ENCODE assay signal across 24 mouse cellular contexts in the genomic region with DNA sequence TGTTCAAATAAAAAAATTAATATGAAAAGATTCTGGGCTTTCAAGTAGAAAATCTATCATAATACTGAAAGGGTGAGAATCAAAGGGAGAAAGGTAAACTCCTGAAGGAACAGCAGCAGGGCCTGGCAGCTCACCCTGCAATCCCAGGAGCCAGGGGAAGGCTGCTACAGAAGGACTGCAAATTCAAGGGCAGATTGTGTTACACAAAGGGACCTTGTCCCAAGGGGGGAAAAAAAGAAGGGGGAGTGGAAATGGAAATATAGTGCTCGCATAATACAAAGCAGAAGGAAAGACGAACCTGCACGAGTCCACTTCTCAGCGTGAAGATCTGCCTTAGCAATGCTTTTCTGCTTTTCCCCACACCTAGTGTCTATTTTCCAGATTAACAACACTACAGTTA. TPM values are rescaled to one million over a fixed set of nuclear protein-coding genes. Genes with fewer than 3 reads are reported as not detected.
DNase-seq lines count a peak whose midpoint lies in the region; ATAC-seq lines count a peak whose summit lies in the region.
"Had no signal": no experiment of that assay in that cellular context is flagged by ENCODE, and none has a peak within 500 bp of the region (broad histone marks: within the 10 kb centered on the region; RNA-seq: fewer than 3 reads in every experiment).

No protein-coding gene starts in this region.

- ATAC-seq in heart, embryonic 14.5 days (ENCODE audit: insufficient number of reproducible peaks, insufficient read depth, low FRiP score, low read depth), result no peak
- ATAC-seq in midbrain, embryonic 14.5 days (ENCODE audit: low FRiP score, low TSS enrichment), result no peak
- no peak for ATAC-seq in midbrain, embryonic 13.5 days
- ATAC-seq in cerebellum, adult (ENCODE audit: insufficient number of reproducible peaks, low FRiP score, low TSS enrichment), result no peak
- ATAC-seq: forebrain, postnatal 0 days; intestine, embryonic 15.5 days had no signal

- no peaks in the 10 kb centered on the region for H3K9me3 ChIP-seq in heart, embryonic 14.5 days (ENCODE audit: control insufficient read depth, low read length)
- no peaks in the 10 kb centered on the region for H3K9me3 ChIP-seq in midbrain, embryonic 14.5 days (ENCODE audit: control insufficient read depth, low read length)
- no peaks in the 10 kb centered on the region for H3K9me3 ChIP-seq in midbrain, embryonic 13.5 days
- H3K9me3 ChIP-seq: heart, embryonic 15.5 days; hindbrain, embryonic 15.5 days; intestine, embryonic 15.5 days; limb, embryonic 10.5 days; midbrain, embryonic 10.5 days; neural tube, embryonic 15.5 days; stomach, embryonic 15.5 days had no signal

- 0 out of 2 replicates have a peak overlapping the region, but pooled peaks have one; percentile 16 for H3K9ac ChIP-seq in heart, embryonic 14.5 days (ENCODE audit: low read length)
- no peak overlapping the region for H3K9ac ChIP-seq in midbrain, embryonic 14.5 days (replicated peaks; ENCODE audit: low read length)
- H3K9ac ChIP-seq in midbrain, embryonic 13.5 days (replicated peaks), result no peak overlapping the region
- H3K9ac ChIP-seq: forebrain, postnatal 0 days; heart, embryonic 15.5 days; hindbrain, embryonic 15.5 days; intestine, embryonic 15.5 days; neural tube, embryonic 15.5 days; stomach, embryonic 15.5 days had no signal

- no peak overlapping the region for H3K4me3 ChIP-seq in heart, embryonic 14.5 days (ENCODE audit: control insufficient read depth in 1 of 2, insufficient read depth in 1 of 2, low read depth in 1 of 2, low read length in 2 of 2)
- no peak overlapping the region for H3K4me3 ChIP-seq in midbrain, embryonic 14.5 days (replicated peaks; ENCODE audit: low read depth, low read length)
- H3K4me3 ChIP-seq in midbrain, embryonic 13.5 days (replicated peaks), result no peak overlapping the region
- H3K4me3 ChIP-seq: erythroblast, embryonic 14.5 days; heart, embryonic 15.5 days; hindbrain, embryonic 15.5 days; intestine, embryonic 15.5 days; limb, embryonic 10.5 days; midbrain, embryonic 10.5 days; neural tube, embryonic 15.5 days; stomach, embryonic 15.5 days had no signal

- peaks cover 2 to 34% of the 10 kb centered on the region in 2 experiments; a peak in 3 of 4 replicates for H3K4me1 ChIP-seq in heart, embryonic 14.5 days (ENCODE audit: control insufficient read depth in 2 of 2, insufficient read depth in 2 of 2, low read length in 2 of 2)
- H3K4me1 ChIP-seq in midbrain, embryonic 14.5 days (ENCODE audit: control insufficient read depth, insufficient read depth, low read length), result peaks cover 17% of the 10 kb centered on the region
- peaks cover 40% of the 10 kb centered on the region for H3K4me1 ChIP-seq in midbrain, embryonic 13.5 days (replicated peaks)
- H3K4me1 ChIP-seq: intestine, embryonic 15.5 days; stomach, embryonic 15.5 days had no signal

- peak; percentile 19 for DNase-seq in adrenal gland, postnatal 14 days
- DNase-seq in adrenal gland, adult 18-20 months (ENCODE audit: low spot score in 2 of 2), result no peak
- no peak for DNase-seq in heart, postnatal 4 days
- peak; percentile 36 for DNase-seq in midbrain, embryonic 14.5 days
- DNase-seq: cerebellum, adult 18-20 months; cerebellum, postnatal 14 days; forebrain, postnatal 0 days; heart, postnatal 36 days; kidney, postnatal 4 days; liver; thymus, adult 2 months; thymus, postnatal 4 days had no signal

- no peaks in the 10 kb centered on the region for H3K36me3 ChIP-seq in heart, embryonic 14.5 days (ENCODE audit: control insufficient read depth, insufficient read depth, low read length)
- no peaks in the 10 kb centered on the region for H3K36me3 ChIP-seq in midbrain, embryonic 14.5 days (ENCODE audit: control insufficient read depth, insufficient read depth, low read length)
- no peaks in the 10 kb centered on the region for H3K36me3 ChIP-seq in midbrain, embryonic 13.5 days
- H3K36me3 ChIP-seq: heart, embryonic 15.5 days; hindbrain, embryonic 15.5 days; intestine, embryonic 15.5 days; midbrain, embryonic 10.5 days; neural tube, embryonic 15.5 days; stomach, embryonic 15.5 days had no signal

- H3K4me2 ChIP-seq in heart, embryonic 14.5 days (ENCODE audit: low read length), result no peak overlapping the region
- no peak overlapping the region for H3K4me2 ChIP-seq in midbrain, embryonic 14.5 days (ENCODE audit: low read length)
- H3K4me2 ChIP-seq in midbrain, embryonic 13.5 days (replicated peaks), result no peak overlapping the region
- H3K4me2 ChIP-seq: heart, embryonic 15.5 days; hindbrain, embryonic 15.5 days; intestine, embryonic 15.5 days; neural tube, embryonic 15.5 days; stomach, embryonic 15.5 days had no signal

- H3K27me3 ChIP-seq in heart, embryonic 14.5 days (ENCODE audit: control insufficient read depth, insufficient read depth, low read length), result no peaks in the 10 kb centered on the region
- no peaks in the 10 kb centered on the region for H3K27me3 ChIP-seq in midbrain, embryonic 14.5 days (ENCODE audit: control insufficient read depth, insufficient read depth, low read length)
- no peaks in the 10 kb centered on the region for H3K27me3 ChIP-seq in midbrain, embryonic 13.5 days
- H3K27me3 ChIP-seq: heart, embryonic 15.5 days; hindbrain, embryonic 15.5 days; intestine, embryonic 15.5 days; neural tube, embryonic 15.5 days; stomach, embryonic 15.5 days had no signal

- no peak overlapping the region for H3K27ac ChIP-seq in heart, embryonic 14.5 days (replicated peaks in 1 of 2; ENCODE audit: control insufficient read depth in 1 of 2, insufficient read depth in 1 of 2, low read depth in 2 of 2, low read length in 2 of 2)
- H3K27ac ChIP-seq in midbrain, embryonic 14.5 days (replicated peaks; ENCODE audit: low read depth, low read length), result no peak overlapping the region
- no peak overlapping the region for H3K27ac ChIP-seq in midbrain, embryonic 13.5 days
- H3K27ac ChIP-seq: heart, embryonic 15.5 days; hindbrain, embryonic 15.5 days; intestine, embryonic 15.5 days; limb, embryonic 10.5 days; macrophage; midbrain, embryonic 10.5 days; neural tube, embryonic 15.5 days; stomach, embryonic 15.5 days had no signal

- WGBS in heart, embryonic 14.5 days, result 63% methylated on average over 4 of the region's 4 CpGs
- WGBS in midbrain, embryonic 14.5 days, result 27% methylated on average over 4 of the region's 4 CpGs
- WGBS in midbrain, embryonic 13.5 days, result 44% methylated on average over 4 of the region's 4 CpGs

RNA-seq across cellular contexts. Expression of gene Enah, which starts 21.1 kb away (rescaled TPM):
- total RNA-seq in adrenal gland, postnatal 14 days (2021), result 69.3 and 79.2 TPM in 2 replicates
- total RNA-seq in adrenal gland, adult 18-20 months (2021), result 10 to 100 TPM; 66.5 to 68.8 TPM
- 26.1 and 28.2 TPM in 2 replicates for polyA plus RNA-seq in heart, embryonic 14.5 days (2014; fragmentation: Nextera tagmentation; extraction: Ambion mirVana)
- 100 to 1,000 TPM; 196 to 207 TPM for total RNA-seq in heart, postnatal 4 days (2021)
- polyA plus RNA-seq in midbrain, embryonic 14.5 days (2014; fragmentation: Nextera tagmentation; extraction: Ambion mirVana), result 42.9 TPM in 2 replicates
- polyA plus RNA-seq in midbrain, embryonic 13.5 days (2015; fragmentation: Nextera tagmentation; extraction: Ambion mirVana), result 36.3 and 37.9 TPM in 2 replicates

Comparison
In these comparisons a context has a peak if more than half of its experiments do, and no peak if none do; other contexts are left out.
1. DNase-seq: peak in adrenal gland, postnatal 14 days (single experiment) and midbrain, embryonic 14.5 days (single experiment); none in adrenal gland, adult 18-20 months (0 of 2) and heart, postnatal 4 days (single experiment).